Mouse (Mus musculus) liver, postnatal 0 days (tissue): Measurements from ENCODE around the gene Tnik.

ENCODE experiments used
- CTCF ChIP-seq: sonication (generic); IDR thresholded peaks from 2 replicates; pipeline ENCODE4 v1.5.1; 2016; ENCODE audit warnings: antibody characterized with exemption, low read depth
- EP300 ChIP-seq: IDR thresholded peaks from 2 replicates; pipeline ENCODE4 v1.6.1; 2016; ENCODE audit warnings: antibody characterized with exemption, low read depth, mild to moderate bottlenecking

GRCm38 (mm10) chr3:28226181-28226580 lies 36.8 kb upstream of the Tnik start:
- TF ChIP-seq EP300 (no peak), CTCF (no peak)
